Mouse (Mus musculus) left cerebral cortex, adult 18-20 months (tissue): ENCODE results near the gene Padi2. TPM values are rescaled to one million over a fixed set of nuclear protein-coding genes. Genes with fewer than 3 reads are reported as not detected.

ENCODE experiments used
- DNase-seq, 2 experiments: peaks; one replicate each; pipeline ENCODE4 v3.0.0; 2021 to 2022; ENCODE audit warnings: low spot score in 2 of 2, mixed read lengths in 1 of 2
- total RNA-seq, 2 experiments: library from RNA; stranded (reverse); gene quantifications; 2 replicates each; pipeline ENCODE4 v1.2.3; 2021

Padi2 gene
- total RNA-seq, 2 experiments from 2014 or later, result 13.5 to 14.6 TPM

DNA sequence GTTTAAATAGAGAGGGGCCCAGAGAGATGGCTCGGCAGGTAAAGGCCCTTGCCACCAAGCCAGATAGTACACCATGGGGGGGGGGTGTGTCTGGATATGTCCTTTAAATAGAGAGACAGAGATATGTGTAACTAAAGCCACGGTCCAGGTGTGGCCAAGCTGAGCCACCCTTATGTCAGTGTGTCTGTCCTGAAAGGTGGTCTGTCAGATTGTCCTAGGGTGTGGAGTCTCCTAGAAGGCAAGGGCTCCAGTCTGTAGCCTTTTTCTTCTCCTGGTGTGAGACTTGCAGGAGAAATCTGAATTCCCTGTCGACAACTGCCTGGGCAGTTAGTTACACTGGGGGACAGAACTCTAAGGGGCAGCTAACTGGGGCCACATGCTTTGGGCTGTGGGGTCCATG is 25.9 kb upstream of the Padi2 start:
- DNase-seq, result no peak

DNA sequence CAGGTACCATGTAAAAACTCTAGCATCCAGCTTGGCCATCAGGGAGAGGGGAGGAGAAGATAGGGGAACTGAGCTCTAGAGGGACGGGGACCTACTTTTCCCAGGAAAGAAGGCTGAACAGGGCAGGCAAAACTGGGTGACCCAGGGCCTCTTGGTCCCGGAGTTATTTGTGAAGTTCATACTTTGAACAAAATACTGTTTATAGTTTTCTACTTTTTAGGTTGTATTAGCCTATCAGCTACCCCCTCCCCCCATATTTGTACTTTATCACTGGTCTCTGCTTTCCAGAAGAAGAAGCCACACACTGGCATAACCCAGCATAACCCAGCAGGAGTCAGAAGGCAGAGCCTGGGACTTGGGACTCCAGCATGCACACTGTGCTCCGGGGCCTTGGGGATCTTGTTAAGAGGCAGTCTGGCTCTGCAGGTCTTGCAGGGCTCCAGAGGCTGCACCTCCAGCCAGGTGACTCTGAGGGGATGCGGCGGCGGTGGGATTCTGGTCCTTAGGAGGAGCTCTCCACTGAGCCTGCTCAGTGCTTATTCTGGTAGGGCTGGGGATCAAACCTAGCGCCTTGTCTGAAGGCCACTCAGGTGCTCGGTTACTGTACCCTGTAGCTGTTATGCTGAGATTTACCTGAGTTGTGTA is 25.0 kb upstream of the Padi2 start:
- DNase-seq, result no peak

DNA sequence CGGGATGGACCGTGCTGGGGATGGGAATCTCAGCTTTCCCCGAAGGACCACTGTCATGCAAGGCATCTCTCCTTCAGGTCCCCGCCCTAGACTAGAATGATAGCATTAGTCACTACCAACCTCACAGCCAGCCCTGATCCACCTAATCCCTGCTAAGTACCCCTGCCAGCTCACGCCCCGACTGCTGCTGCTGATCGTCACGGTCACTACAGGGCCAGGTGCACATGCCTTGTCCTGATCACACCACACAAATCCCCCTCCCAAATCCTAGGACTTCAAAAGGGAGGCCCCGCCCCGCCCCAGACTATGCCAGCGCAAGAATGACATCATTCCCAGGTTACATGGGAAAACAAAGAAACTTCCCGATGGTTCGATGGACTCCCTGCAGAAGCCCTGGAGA is 24.4 kb upstream of the Padi2 start:
- DNase-seq, result no peak

DNA sequence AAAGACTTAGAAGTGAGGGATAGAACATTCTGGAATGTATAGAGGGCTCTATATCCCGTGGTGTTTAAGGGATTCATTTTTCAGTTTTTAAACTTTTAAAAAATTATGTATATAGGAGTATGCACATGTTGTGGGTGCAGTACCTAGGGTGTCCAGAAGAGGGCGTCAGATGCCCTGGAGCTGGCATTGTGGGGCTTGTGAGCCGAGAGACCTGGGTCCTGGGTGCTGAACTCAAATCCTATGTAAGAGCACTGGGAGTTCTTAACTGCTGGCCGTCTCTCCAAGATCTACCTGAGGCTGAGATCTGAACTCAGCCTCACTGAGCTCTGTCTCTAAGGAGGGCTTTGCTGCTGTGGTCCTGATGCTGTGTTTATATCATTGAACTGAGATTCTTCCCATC is 23.8 kb upstream of the Padi2 start:
- DNase-seq, result no peak

DNA sequence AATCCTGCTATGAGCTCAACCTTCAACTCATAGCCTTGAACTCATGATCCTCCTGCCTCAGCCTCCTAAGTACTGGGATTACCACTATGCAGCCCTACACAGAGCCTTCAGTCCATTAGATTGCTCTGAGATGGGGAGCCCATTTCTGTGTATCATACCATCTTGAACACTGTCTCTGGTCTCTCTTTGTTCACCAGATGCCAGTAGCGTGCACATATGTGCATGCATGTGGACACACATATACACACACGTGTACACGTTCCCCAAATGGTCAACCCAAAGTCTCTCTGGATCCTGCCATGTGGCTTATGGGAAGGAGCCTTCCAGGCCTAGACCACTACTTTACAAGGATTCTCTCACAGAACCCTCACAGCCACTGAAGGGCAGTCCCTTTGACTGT is 23.2 kb upstream of the Padi2 start:
- no peak for DNase-seq

DNA sequence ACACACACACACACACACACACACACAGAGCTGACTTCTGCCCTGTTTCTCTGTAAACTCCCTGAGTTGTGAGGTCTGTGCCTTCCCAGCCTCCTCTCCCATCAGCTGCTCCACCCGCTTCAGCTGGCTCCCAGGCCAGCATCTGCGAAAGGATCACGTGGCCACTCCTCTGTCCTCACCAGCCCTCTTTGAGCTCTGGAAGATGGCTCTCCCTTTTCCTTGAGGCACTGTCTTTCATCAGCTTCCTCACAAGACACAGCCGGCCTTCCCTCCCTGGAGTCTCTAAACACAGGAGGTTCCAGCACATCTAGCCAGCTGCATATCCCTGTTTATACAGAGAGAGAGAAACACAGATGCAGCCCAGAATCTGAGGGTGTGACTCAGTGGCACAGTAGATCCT is 22.3 kb upstream of the Padi2 start:
- DNase-seq, result no peak

DNA sequence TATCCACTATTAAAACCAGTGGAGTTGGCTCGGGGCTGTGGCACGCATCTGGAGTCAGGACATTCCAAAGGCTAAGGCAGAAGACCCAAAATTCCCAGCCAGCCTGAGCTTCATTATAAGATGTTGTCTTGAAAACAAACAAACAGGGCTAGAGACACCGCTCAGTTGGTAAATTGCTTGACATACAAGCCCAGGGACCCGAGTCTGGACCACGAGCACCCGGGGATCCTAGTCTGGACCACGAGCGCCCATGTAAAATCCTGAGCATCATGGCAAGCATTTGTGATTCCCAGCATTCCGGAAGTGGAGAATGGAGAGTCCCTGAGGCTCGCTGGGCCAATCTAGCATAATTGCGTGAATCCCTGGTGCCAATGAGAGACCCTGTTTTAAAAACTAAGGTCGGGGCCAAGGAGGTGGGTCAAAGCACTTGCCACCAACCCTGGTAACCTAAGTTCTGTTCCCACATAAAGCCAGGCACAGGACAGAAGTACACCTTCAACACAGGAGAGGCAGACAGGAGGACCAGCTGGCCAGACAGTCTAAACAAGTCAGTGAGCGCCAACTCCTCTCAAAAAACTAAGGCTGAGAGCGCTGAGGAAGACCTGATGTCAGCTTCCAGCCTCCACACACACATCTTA is 14.5 kb upstream of the Padi2 start:
- DNase-seq, result no peak

DNA sequence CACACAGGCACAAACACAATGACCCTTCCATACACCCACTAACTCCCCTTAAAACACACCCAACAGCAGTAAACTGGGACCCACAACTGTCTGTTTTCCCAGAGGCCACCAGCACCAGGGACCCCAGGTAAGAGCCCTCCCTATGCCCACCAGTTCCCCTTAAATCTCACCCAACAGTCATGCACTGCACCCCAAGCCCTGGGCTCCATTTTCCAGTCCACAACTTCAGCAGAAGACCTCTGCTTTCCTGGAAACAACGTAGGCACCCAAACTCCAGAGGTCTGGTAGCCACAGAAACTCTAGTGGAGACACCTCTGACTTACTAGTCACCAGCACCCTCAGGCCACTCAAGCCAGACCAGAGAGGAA is 14.0 kb upstream of the Padi2 start:
- no peak for DNase-seq

DNA sequence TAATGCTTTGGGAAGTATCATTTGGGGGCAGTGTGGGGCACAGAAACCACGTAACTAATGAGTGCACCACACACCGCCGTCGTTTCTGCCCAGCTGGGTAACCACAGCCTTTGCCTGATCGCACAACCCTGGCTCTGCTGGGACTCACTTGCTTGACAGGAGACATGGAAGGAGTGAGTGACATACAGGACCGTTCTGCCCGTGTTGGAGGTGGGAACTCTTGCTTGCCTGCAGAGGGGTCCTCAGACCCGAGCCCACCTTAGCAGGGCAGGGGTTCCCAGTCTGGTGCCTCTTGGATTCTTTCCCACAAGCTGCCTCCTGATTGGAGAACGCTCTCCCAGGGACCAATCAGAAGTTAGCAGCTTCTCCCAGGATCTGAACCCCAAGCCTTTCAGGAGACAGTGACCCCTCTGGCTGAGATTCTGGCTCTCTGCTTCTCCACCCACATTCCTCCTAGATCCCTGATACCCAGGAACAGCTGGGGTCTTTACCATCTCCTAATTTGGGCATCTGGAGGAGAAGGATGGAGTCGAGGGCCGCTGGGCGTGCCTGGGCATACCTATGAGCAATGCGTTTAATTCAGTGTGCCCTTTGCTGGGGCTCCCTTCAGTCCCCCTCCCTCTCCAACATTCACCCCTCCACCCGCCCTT is 1.2 kb upstream of the Padi2 start:
- DNase-seq, result no peak

DNA sequence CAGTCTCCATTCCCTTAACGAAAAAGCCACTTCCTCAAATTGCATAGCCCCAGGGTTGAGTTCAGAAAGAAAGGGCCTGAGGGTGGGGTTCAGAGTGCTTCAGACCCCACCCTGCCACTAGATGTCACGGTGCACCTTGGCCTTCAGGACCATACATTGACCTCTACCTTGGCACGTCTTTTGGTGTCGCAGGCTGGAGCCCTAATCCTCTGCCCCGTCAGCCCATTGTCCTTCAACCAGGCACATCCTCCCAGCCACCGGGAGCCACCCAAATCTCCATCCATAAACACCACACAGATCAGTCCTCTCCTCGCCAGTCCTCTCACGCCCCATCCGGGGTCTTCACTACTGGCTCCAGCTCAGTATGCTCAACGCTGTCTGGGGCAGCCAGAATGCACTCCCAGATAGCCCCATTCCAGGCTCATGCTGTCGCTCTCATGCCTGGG is 695 bp upstream of the Padi2 start:
- DNase-seq, result no peak

DNA sequence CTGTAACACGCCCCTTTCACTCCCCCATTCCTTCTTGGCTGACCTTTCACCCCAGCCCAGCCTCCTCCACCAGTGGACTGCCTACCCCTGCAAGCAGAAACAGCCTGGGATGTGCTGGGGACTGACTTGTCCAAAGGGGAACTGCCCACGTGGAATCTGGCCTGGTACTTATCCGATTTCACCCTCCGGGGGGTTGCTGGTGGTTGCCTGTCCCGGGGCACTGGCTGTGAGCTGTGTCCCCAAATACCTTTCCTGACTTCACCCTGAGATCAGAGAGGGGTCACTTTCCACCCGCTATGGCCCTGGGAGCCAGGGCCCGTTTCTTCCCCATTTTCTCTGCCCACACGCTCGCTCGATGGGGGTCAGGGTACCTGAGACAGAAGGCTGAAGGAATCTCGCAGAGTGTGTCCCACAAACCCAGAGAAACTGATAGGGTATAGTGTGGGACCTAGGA is 710 bp downstream of the Padi2 start:
- DNase-seq, result no peak

DNA sequence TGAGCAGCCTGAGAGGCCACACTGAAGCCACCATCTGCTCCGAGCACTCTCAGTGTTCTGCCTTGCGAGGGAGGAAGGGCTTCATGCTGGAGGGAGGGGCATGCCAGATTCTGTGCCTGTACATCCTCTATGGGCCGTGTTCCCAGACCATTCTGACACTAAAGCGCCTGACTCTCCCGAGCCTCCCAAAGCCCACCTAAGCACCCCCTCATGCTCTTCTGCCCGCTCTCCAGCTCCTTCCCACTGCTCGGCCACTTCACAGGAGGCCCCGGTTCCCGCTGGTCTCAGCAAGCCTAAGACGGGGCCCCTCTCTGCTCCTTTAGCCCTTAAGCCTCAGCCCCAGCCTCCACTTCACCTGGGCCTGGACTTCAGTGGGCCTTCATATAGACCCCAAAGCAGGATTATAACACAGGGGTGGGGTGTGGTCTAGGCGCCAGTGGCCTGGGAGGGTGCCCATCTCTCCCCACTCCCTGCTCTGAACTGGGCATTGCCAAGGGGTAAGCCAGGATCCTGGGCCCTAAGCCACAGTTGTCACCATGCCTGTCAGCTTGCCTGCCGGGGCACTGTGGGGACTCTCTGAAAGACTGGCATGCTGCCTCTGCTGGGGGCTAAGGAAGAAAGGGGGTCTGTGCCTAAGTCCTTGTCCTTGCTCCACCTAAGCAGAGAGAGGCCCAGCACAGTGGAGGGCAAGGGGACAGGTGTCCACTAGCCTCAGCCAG is 1.3 kb downstream of the Padi2 start:
- no peak for DNase-seq

DNA sequence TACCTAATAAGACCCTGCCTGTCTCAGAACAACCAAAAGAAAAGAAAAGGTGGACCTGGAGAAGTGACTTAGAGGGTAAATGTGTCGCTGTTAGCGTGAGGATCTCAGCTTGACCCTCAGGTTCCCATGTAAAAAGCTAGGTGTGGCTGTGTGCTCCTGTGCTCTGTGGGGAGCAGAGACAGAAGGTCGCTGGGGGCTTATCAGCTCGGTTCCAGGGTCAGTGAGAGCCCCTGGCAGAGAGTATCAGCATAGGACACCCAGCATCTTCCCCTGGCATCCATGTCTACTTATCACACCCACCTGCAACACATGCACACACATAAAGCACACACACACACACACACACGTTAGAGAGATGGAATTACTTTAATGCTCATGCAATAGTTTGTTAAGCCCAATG is 2.5 kb downstream of the Padi2 start:
- DNase-seq, result no peak

DNA sequence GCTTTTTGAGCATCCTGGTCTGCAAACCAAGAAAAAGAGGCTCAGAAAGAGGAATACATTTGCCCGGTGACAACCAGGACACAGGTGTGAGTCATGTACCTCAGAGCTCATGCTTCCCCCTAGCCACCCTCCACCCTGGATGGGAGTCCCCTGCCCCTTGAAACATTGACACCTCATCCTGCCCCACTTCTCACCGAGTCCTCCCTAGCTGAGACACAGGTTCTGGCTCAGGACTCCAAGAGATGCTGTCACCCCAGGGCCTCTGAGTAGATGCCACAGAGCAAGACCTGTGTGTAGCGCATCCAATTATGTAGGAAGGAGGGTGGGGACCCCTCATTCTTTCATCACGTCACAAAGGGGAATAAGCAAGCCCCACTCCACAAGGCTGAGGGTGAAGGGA is 3.4 kb downstream of the Padi2 start:
- no peak for DNase-seq

DNA sequence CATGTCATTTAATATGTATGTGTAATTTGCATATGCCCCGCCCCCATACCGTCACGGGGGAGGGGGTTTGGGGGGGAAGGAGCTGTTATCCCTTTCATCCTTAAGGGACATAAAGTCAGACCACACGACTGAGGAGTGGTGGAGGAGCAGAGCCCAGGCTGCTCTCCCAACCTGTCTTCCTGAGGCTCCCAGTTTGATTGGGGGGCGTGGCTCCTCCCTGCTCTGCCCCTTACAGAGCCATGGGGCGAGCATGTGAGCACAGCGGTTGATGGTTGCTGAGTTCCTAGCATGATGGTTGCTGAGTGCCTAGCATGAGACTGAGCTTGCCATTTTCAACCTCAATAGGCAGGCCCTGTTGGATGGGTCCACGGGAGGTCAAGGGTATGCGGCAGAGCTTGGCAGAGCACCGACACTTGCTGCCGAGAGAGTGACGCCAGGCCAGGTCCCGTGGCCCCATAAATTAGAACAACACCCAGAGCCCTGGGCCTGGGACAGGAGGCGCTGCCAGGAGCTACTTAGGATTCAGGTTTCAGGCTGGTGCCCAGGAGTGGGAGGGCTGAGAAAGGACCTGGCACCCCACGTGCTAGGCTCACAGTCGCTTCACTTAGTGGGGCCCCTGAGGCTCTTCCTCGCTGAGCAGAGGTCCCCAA is 4.6 kb downstream of the Padi2 start:
- no peak for DNase-seq

DNA sequence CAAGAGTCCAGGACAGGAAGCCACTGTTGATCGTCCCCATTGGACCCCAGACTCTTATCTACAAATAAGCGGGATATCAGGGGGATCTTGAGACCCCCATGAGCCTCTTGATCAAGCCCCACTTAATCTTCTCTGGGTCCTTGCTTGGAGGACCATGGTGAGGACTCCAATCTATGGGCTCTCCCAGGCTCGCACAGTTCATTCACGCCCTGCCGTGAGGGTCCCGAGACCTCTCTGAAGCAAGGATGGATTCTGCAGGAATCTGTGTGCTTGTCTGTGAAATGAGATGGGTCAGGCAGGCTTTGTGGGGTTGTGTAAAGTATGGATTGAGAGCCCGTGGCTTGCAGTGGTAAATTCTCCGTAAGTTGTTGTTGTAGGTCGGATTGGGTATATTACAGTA is 5.3 kb downstream of the Padi2 start:
- no peak for DNase-seq

DNA sequence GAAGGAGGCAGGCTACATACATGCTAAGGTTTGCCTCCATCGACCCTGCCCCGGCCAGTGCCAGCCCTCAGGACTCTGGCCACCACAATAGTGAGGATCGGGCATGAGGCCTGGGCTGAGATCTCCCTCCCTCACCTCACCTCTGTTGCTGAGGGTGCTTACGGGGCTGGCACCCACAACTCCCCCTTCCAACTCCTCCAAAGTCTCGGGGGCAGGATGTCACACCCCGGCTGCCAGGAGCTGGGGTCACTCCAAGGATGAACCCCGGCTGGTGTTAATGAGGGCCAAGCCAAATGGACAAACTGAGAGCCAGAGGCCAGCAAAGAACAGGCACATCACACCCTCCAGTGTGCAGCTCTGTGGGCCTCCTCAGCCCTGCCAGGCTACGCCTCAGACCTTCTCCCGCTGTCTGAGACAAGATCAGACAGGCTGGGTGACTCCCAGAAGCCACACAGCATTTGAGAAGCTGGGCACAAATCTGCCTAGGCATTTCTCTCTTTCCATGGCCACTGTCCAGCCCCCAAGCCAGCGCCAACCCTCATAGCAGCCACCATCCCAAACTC is 6.2 kb downstream of the Padi2 start:
- no peak for DNase-seq

DNA sequence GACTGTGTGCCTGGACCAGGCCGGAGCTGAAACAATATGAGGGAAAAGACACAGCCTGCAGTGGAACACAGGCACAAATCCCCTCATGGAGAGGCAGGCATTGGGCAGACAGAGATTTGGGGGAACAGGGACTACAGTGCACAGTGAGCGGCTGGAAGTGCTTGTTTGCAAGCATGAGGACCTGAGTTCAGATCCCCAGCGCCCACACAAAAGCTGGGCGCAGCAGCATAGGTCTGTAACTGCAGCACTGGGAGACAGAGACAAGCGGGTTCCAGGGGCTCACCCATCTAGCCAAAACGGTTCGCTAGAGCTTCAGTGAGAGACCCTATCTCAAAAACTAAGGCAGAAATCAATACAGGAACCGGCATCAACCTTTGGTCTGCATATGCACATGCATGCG is 7.4 kb downstream of the Padi2 start:
- no peak for DNase-seq

DNA sequence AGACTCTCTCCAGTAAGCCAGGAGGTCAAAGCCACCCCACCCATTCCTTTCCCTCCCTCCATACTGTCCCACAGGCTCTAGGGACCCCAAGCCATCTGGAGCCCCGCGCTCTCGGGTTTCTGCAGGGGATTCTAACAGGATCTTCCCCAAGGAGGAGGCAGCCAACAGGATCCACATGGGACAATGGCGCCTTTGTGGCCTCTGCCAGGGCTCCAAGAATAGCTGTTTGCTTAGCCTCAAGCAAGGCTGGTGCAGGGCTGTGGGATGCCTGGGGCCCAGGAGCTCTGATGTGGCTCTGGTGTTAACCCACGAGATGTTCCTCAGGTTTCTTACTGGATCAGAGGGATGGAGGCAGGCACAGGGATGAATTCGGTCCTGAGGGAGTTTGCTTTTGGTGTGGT is 8.6 kb downstream of the Padi2 start:
- DNase-seq, result no peak

DNA sequence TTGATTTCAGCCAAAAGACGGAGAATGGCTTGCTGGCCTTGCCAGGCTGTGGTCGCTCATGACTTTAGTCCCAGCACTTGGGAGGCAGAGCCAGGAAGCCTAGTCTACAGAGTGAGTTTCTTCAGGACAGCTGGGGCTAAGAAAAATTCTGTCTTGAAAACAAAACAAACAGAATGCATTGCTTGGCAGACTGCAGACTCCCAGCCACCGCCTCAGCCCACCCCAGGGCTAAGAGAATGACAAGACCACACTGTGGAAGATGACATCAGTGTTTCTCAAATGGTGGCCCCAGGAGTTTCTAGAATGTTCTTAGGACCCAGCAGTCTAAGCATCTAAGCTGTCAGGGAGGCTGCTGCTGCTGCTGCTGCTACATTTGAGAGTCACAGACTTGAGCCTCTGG is 9.1 kb downstream of the Padi2 start:
- DNase-seq, result no peak

DNA sequence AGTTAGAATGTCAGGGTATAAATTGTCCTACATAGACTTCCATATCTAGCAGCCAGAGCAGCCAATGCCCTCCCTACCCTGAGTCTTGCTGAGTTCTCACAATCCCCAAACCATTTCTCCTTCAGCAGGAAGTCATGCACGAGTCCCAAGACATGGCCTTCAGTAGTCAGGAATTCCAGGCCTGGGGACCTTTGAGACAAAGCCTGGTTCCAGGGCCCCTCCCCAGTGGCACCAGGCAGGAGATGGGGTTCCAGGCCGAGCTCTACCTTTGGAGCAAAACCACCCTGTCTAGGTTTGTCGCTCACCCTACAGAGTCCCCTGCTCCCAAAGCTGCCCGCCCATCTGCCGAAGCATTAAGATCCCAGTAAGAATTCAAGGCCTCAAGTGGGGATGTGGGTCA is 10.2 kb downstream of the Padi2 start:
- no peak for DNase-seq
